In genomic region chr7:24254633-24255474, GRCm38 (mm10) we compare ENCODE assay signal across 8 mouse cellular contexts. TPM values are rescaled to one million over a fixed set of nuclear protein-coding genes. Genes with fewer than 3 reads are reported as not detected.
DNase-seq lines count a peak whose midpoint lies in the region; ATAC-seq and TF ChIP-seq lines count a peak whose summit lies in the region.

Gene Zfp108 (plus strand): TSS chr7:24254794.

- H3K4me3 ChIP-seq in bone marrow macrophage, adult 2 months (ENCODE audit: insufficient read depth, low read length) = peak within 1 kb of the TSS; percentile 64
- H3K4me3 ChIP-seq in embryonic fibroblast, embryonic 13.5 days (ENCODE audit: insufficient read depth, low read length) = peak within 1 kb of the TSS; percentile 58
- H3K4me3 ChIP-seq in heart, embryonic 11.5 days (ENCODE audit: low read depth, low read length) = peak within 1 kb of the TSS; percentile 57
- H3K4me3 ChIP-seq in kidney, embryonic 15.5 days (replicated peaks) = peak within 1 kb of the TSS; percentile 58
- peak within 1 kb of the TSS; percentile 62 for H3K4me3 ChIP-seq in limb, embryonic 15.5 days
- peak within 1 kb of the TSS; percentile 56 for H3K4me3 ChIP-seq in midbrain, postnatal 0 days (ENCODE audit: low read depth, low read length)
- peak within 1 kb of the TSS; percentile 60 for H3K4me3 ChIP-seq in stomach, embryonic 15.5 days (replicated peaks)

- WGBS in heart, embryonic 11.5 days (ENCODE audit: insufficient replicate concordance) = 20% methylated on average over 21 of the region's 21 CpGs
- 17% methylated on average over 21 of the region's 21 CpGs for WGBS in kidney, embryonic 15.5 days
- WGBS in limb, embryonic 15.5 days = 17% methylated on average over 21 of the region's 21 CpGs
- 21% methylated on average over 21 of the region's 21 CpGs for WGBS in midbrain, postnatal 0 days
- 16% methylated on average over 21 of the region's 21 CpGs for WGBS in stomach, embryonic 15.5 days

- DNase-seq in B cell, adult 2 months = peak; percentile 8 to 9
- DNase-seq in midbrain, postnatal 0 days (ENCODE audit: low spot score) = peak; percentile 95

- H3K9ac ChIP-seq in heart, embryonic 11.5 days (ENCODE audit: low read depth, low read length) = peak within 1 kb of the TSS; percentile 71
- peak within 1 kb of the TSS; percentile 57 for H3K9ac ChIP-seq in kidney, embryonic 15.5 days
- H3K9ac ChIP-seq in limb, embryonic 15.5 days = peak within 1 kb of the TSS; percentile 58
- peak within 1 kb of the TSS; percentile 55 for H3K9ac ChIP-seq in midbrain, postnatal 0 days (replicated peaks; ENCODE audit: low read length, poor library complexity, severe bottlenecking)
- H3K9ac ChIP-seq in stomach, embryonic 15.5 days = peak within 1 kb of the TSS; percentile 62

- no peak for TF ChIP-seq POLR2A in bone marrow macrophage, adult 2 months (IDR thresholded peaks at IDR 0.05; ENCODE audit: borderline replicate concordance, low read depth, low read length)
- peak; percentile 89 for TF ChIP-seq POLR2A in embryonic fibroblast, embryonic 13.5 days (IDR thresholded peaks at IDR 0.05; ENCODE audit: low read depth, low read length)

- H3K27me3 ChIP-seq in heart, embryonic 11.5 days (ENCODE audit: control insufficient read depth, insufficient read depth, low read length) = no peaks in the 10 kb centered on the region
- no peaks in the 10 kb centered on the region for H3K27me3 ChIP-seq in kidney, embryonic 15.5 days
- H3K27me3 ChIP-seq in limb, embryonic 15.5 days = no peaks in the 10 kb centered on the region
- no peaks in the 10 kb centered on the region for H3K27me3 ChIP-seq in midbrain, postnatal 0 days (ENCODE audit: insufficient read depth, low read length)
- no peaks in the 10 kb centered on the region for H3K27me3 ChIP-seq in stomach, embryonic 15.5 days (replicated peaks)

- no peaks in the 10 kb centered on the region for H3K9me3 ChIP-seq in heart, embryonic 11.5 days (replicated peaks; ENCODE audit: control insufficient read depth, low read length)
- H3K9me3 ChIP-seq in kidney, embryonic 15.5 days (replicated peaks) = no peaks in the 10 kb centered on the region
- H3K9me3 ChIP-seq in limb, embryonic 15.5 days = no peaks in the 10 kb centered on the region
- H3K9me3 ChIP-seq in midbrain, postnatal 0 days (ENCODE audit: low read length) = no peaks in the 10 kb centered on the region
- no peaks in the 10 kb centered on the region for H3K9me3 ChIP-seq in stomach, embryonic 15.5 days

- peak within 1 kb of the TSS; percentile 74 for H3K4me2 ChIP-seq in heart, embryonic 11.5 days
- peak within 1 kb of the TSS; percentile 66 for H3K4me2 ChIP-seq in kidney, embryonic 15.5 days
- peak within 1 kb of the TSS; percentile 57 for H3K4me2 ChIP-seq in limb, embryonic 15.5 days
- H3K4me2 ChIP-seq in midbrain, postnatal 0 days (ENCODE audit: low read depth, low read length, poor library complexity, severe bottlenecking) = peak within 1 kb of the TSS; percentile 71
- H3K4me2 ChIP-seq in stomach, embryonic 15.5 days = peak within 1 kb of the TSS; percentile 66

- H3K27ac ChIP-seq in bone marrow macrophage, adult 2 months (ENCODE audit: insufficient read depth, low read depth, low read length) = no peak within 1 kb of the TSS
- H3K27ac ChIP-seq in embryonic fibroblast, embryonic 13.5 days (ENCODE audit: insufficient read depth, low read length) = no peak within 1 kb of the TSS
- no peak within 1 kb of the TSS for H3K27ac ChIP-seq in heart, embryonic 11.5 days (ENCODE audit: low read depth, low read length)
- no peak within 1 kb of the TSS for H3K27ac ChIP-seq in kidney, embryonic 15.5 days
- H3K27ac ChIP-seq in limb, embryonic 15.5 days = peak within 1 kb of the TSS; percentile 50; the same call in 1 of the 2 replicates
- peak within 1 kb of the TSS; percentile 34; the same call in 1 of the 2 replicates for H3K27ac ChIP-seq in midbrain, postnatal 0 days (ENCODE audit: low read depth, low read length)
- H3K27ac ChIP-seq in stomach, embryonic 15.5 days = peak within 1 kb of the TSS; percentile 28; the same call in 1 of the 2 replicates

- TF ChIP-seq CTCF in bone marrow macrophage, adult 2 months (IDR thresholded peaks at IDR 0.05; ENCODE audit: low read depth, low read length) = no peak
- TF ChIP-seq CTCF in embryonic fibroblast, embryonic 13.5 days (IDR thresholded peaks at IDR 0.05; ENCODE audit: borderline replicate concordance, insufficient read depth, low read length) = no peak
- TF ChIP-seq CTCF in midbrain, postnatal 0 days (IDR thresholded peaks at IDR 0.05) = no peak

- H3K36me3 ChIP-seq in heart, embryonic 11.5 days (ENCODE audit: control insufficient read depth, insufficient read depth, low read length) = 0 out of 2 replicates have a peak, but pooled peaks cover 2% of the 10 kb centered on the region
- peaks cover 4% of the 10 kb centered on the region for H3K36me3 ChIP-seq in kidney, embryonic 15.5 days
- peaks cover 10% of the 10 kb centered on the region; the same call in 1 of the 2 replicates for H3K36me3 ChIP-seq in limb, embryonic 15.5 days
- peaks cover 5% of the 10 kb centered on the region; the same call in 1 of the 2 replicates for H3K36me3 ChIP-seq in midbrain, postnatal 0 days (ENCODE audit: insufficient read depth, low read length)
- H3K36me3 ChIP-seq in stomach, embryonic 15.5 days = 0 out of 2 replicates have a peak, but pooled peaks cover under 1% of the 10 kb centered on the region

- peaks cover 9% of the 10 kb centered on the region for H3K4me1 ChIP-seq in bone marrow macrophage, adult 2 months (ENCODE audit: control insufficient read depth, insufficient read depth, low read length)
- no peaks in the 10 kb centered on the region for H3K4me1 ChIP-seq in embryonic fibroblast, embryonic 13.5 days (ENCODE audit: control insufficient read depth, insufficient read depth, low read length)
- no peaks in the 10 kb centered on the region for H3K4me1 ChIP-seq in heart, embryonic 11.5 days (ENCODE audit: control insufficient read depth, insufficient read depth, low read length)
- H3K4me1 ChIP-seq in kidney, embryonic 15.5 days = peaks cover 6% of the 10 kb centered on the region
- H3K4me1 ChIP-seq in limb, embryonic 15.5 days = peaks cover 10% of the 10 kb centered on the region
- H3K4me1 ChIP-seq in midbrain, postnatal 0 days (ENCODE audit: insufficient read depth, low read length) = peaks cover 3% of the 10 kb centered on the region
- 0 out of 2 replicates have a peak, but pooled peaks cover 4% of the 10 kb centered on the region for H3K4me1 ChIP-seq in stomach, embryonic 15.5 days

- ATAC-seq in heart, embryonic 11.5 days (replicated peaks; ENCODE audit: insufficient number of reproducible peaks, low FRiP score, low TSS enrichment) = peak; percentile 74; the same call in 1 of the 2 replicates
- peak; percentile 95 for ATAC-seq in kidney, embryonic 15.5 days (replicated peaks; ENCODE audit: low FRiP score)
- peak; percentile 86 for ATAC-seq in limb, embryonic 15.5 days (ENCODE audit: insufficient number of reproducible peaks, low FRiP score, low TSS enrichment, low read depth)
- ATAC-seq in midbrain, postnatal 0 days (ENCODE audit: low FRiP score) = peak; percentile 83
- ATAC-seq in stomach, embryonic 15.5 days (ENCODE audit: insufficient read depth, low FRiP score, low read depth) = peak; percentile 85

RNA-seq across cellular contexts. Expression of gene Zfp108, which starts in this region (rescaled TPM):
- polyA plus RNA-seq in bone marrow macrophage, adult 2 months (2012; ENCODE audit: insufficient read depth, insufficient read length, missing spikeins) = 1.9 TPM in 2 replicates
- polyA plus RNA-seq in embryonic fibroblast, embryonic 13.5 days (2011; ENCODE audit: insufficient read length, low read depth, missing spikeins) = 2.8 and 3.0 TPM in 2 replicates
- 1.5 and 2.1 TPM in 2 replicates for polyA plus RNA-seq in heart, embryonic 11.5 days (2014; fragmentation: Nextera tagmentation; extraction: Ambion mirVana)
- polyA plus RNA-seq in kidney, embryonic 15.5 days (2015; fragmentation: Nextera tagmentation; extraction: Ambion mirVana) = 3.6 and 4.2 TPM in 2 replicates
- polyA plus RNA-seq in limb, embryonic 15.5 days (2015; fragmentation: Nextera tagmentation; extraction: Ambion mirVana) = 5.5 and 6.1 TPM in 2 replicates
- 5.5 and 7.4 TPM in 2 replicates for total RNA-seq in midbrain, postnatal 0 days (2014; rRNA removed)
- polyA plus RNA-seq in midbrain, postnatal 0 days (2015; fragmentation: Nextera tagmentation; extraction: Ambion mirVana) = 3.4 and 3.7 TPM in 2 replicates
- polyA plus RNA-seq in stomach, embryonic 15.5 days (2015; fragmentation: Nextera tagmentation; extraction: Ambion mirVana) = 3.5 and 4.3 TPM in 2 replicates

Comparison
In these comparisons a context has a peak if more than half of its experiments do, and no peak if none do; other contexts are left out.
1. H3K27ac ChIP-seq: peak in limb, embryonic 15.5 days (single experiment), midbrain, postnatal 0 days (single experiment) and stomach, embryonic 15.5 days (single experiment); none in bone marrow macrophage, adult 2 months (single experiment), embryonic fibroblast, embryonic 13.5 days (single experiment), heart, embryonic 11.5 days (single experiment) and kidney, embryonic 15.5 days (single experiment).
2. Peak in every context shown above with its lines, with median percentiles within 50 percentile points of each other: H3K4me3 ChIP-seq, ATAC-seq, H3K4me2 ChIP-seq and H3K9ac ChIP-seq.